Mouse (Mus musculus) heart, adult 11 months (tissue): ENCODE measurements at regions not wholly inside any gene's neighbourhood (a gene's known extent, or its start where the extent isn't known, plus 50 kb on each side); places are given as distances from the start of the nearest gene placed in this dataset.
A peak's percentile ranks its signal among the peaks of the same experiment; 100 is the strongest.

ENCODE experiments used
- DNase-seq: peaks from one replicate; pipeline ENCODE4 v3.0.0; 2022

- no peak for DNase-seq
These were observed 3791.9 kb downstream of the 9330182O14Rik start for GRCm38 (mm10) chr15:43926034-43926433.

GRCm38 (mm10) chr15:43933608-43934007 is 3799.4 kb downstream of the 9330182O14Rik start:
- no peak for DNase-seq

GRCm38 (mm10) chr15:43940424-43940823 is 3806.3 kb downstream of the 9330182O14Rik start:
- DNase-seq = no peak

- no peak for DNase-seq
These were observed 3806.7 kb downstream of the 9330182O14Rik start for GRCm38 (mm10) chr15:43940905-43941304.

- no peak for DNase-seq
These were observed 3808.0 kb downstream of the 9330182O14Rik start for GRCm38 (mm10) chr15:43942002-43942660.

GRCm38 (mm10) chr15:43984991-43985390 is 3850.8 kb downstream of the 9330182O14Rik start:
- no peak for DNase-seq

GRCm38 (mm10) chr15:43991229-43991628 is 3857.1 kb downstream of the 9330182O14Rik start:
- DNase-seq = no peak

GRCm38 (mm10) chr15:43992936-43993335 is 3858.8 kb downstream of the 9330182O14Rik start:
- DNase-seq = no peak

- peak; percentile 52 for DNase-seq
These were observed 3892.4 kb downstream of the 9330182O14Rik start for GRCm38 (mm10) chr15:44026468-44027028.

- DNase-seq = no peak
These were observed 3901.7 kb downstream of the 9330182O14Rik start for GRCm38 (mm10) chr15:44035900-44036299.

- DNase-seq = no peak
These were observed 3903.7 kb downstream of the 9330182O14Rik start for GRCm38 (mm10) chr15:44037893-44038292.

- DNase-seq = no peak
These were observed 3916.6 kb downstream of the 9330182O14Rik start for GRCm38 (mm10) chr15:44050565-44051274.

- DNase-seq = no peak
These were observed 3930.7 kb downstream of the 9330182O14Rik start for GRCm38 (mm10) chr15:44064855-44065254.

- peak; percentile 70 for DNase-seq
These were observed 3949.5 kb downstream of the 9330182O14Rik start for GRCm38 (mm10) chr15:44083680-44084079.

GRCm38 (mm10) chr15:44112328-44112944 is 3978.3 kb downstream of the 9330182O14Rik start:
- no peak for DNase-seq

- no peak for DNase-seq
These were observed 4000.0 kb downstream of the 9330182O14Rik start for GRCm38 (mm10) chr15:44134213-44134612.
